Mouse (Mus musculus): ENCODE results near the gene Fam229a. TPM values are rescaled to one million over a fixed set of nuclear protein-coding genes. Genes with fewer than 3 reads are reported as not detected.

The Fam229a gene
- polyA plus RNA-seq, 2 experiments, result 0.44 to 0.54 TPM

GRCm38 (mm10) chr4:129540012-129540411 lies 49.0 kb downstream of the Fam229a start:
- Histone ChIP-seq H3K9ac (replicated peaks) (no peak overlapping the region), H3K36me3 (replicated peaks; ENCODE audit: control insufficient read depth, insufficient read depth, low read depth) (peaks cover 6% of the 10 kb centered on the region; the same call in 1 of the 2 replicates), H3K9me3 (ENCODE audit: control insufficient read depth, low read length) (no peaks in the 10 kb centered on the region), H3K27me3 (ENCODE audit: control insufficient read depth, insufficient read depth, low read length) (no peaks in the 10 kb centered on the region), H3K4me3 (ENCODE audit: insufficient read depth in 1 of 2, low read depth in 2 of 2, low read length in 2 of 2) (no peak overlapping the region), H3K4me1 (replicated peaks; ENCODE audit: control insufficient read depth in 2 of 2, insufficient read depth in 2 of 2, low read length in 1 of 2) (peaks cover 13 to 14% of the 10 kb centered on the region in 2 experiments), H3K4me2 (ENCODE audit: low read depth) (no peak overlapping the region; the same call in 1 of the 2 replicates), H3K27ac (no peak overlapping the region)
- 87% methylated on average over 6 of the region's 6 CpGs for WGBS (ENCODE audit: insufficient replicate concordance)
- ATAC-seq (ENCODE audit: insufficient read depth), result no peak
- no peak for DNase-seq (ENCODE audit: low read depth in 3 of 3, low spot score in 3 of 3)
- TF ChIP-seq CTCF (IDR thresholded peaks at IDR 0.05; ENCODE audit: low read depth) (peak; percentile 86), EP300 (IDR thresholded peaks at IDR 0.05; ENCODE audit: low read depth) (no peak)

Other genes starting within 250 kb of the Fam229a start
- 1.2 and 1.5 TPM in 2 replicates for gene C77080, start 229.8 kb upstream of the Fam229a start, polyA plus RNA-seq (2012; rRNA removed)
- 0.74 and 0.91 TPM in 2 replicates for gene C77080, start 229.8 kb upstream of the Fam229a start, polyA plus RNA-seq (2014; fragmentation: Nextera tagmentation; extraction: Ambion mirVana)
- gene Sync, start 203.6 kb upstream of the Fam229a start, polyA plus RNA-seq (2012; rRNA removed), result 0.01 and 0.03 TPM in 2 replicates
- 0.08 TPM in 1 of 2 replicates, not detected in the other for gene Sync, start 203.6 kb upstream of the Fam229a start, polyA plus RNA-seq (2014; fragmentation: Nextera tagmentation; extraction: Ambion mirVana)
- gene Rbbp4, start 155.8 kb upstream of the Fam229a start, polyA plus RNA-seq (2012; rRNA removed), result 45.8 and 60.8 TPM in 2 replicates
- 241 and 248 TPM in 2 replicates for gene Rbbp4, start 155.8 kb upstream of the Fam229a start, polyA plus RNA-seq (2014; fragmentation: Nextera tagmentation; extraction: Ambion mirVana)
- 22.3 and 24.5 TPM in 2 replicates for gene Zbtb8os, start 155.5 kb upstream of the Fam229a start, polyA plus RNA-seq (2012; rRNA removed)
- gene Zbtb8os, start 155.5 kb upstream of the Fam229a start, polyA plus RNA-seq (2014; fragmentation: Nextera tagmentation; extraction: Ambion mirVana), result 33.2 and 33.8 TPM in 2 replicates
- gene Zbtb8a, start 113.1 kb upstream of the Fam229a start, polyA plus RNA-seq (2012; rRNA removed), result 1.8 and 2.1 TPM in 2 replicates
- 0.41 and 1.1 TPM in 2 replicates for gene Zbtb8a, start 113.1 kb upstream of the Fam229a start, polyA plus RNA-seq (2014; fragmentation: Nextera tagmentation; extraction: Ambion mirVana)
- gene Zbtb8b, start 50.3 kb upstream of the Fam229a start, polyA plus RNA-seq (2012; rRNA removed), result 0.31 and 0.39 TPM in 2 replicates
- gene Zbtb8b, start 50.3 kb upstream of the Fam229a start, polyA plus RNA-seq (2014; fragmentation: Nextera tagmentation; extraction: Ambion mirVana), result 0.80 and 0.91 TPM in 2 replicates
- gene Bsdc1, start 29.6 kb upstream of the Fam229a start, polyA plus RNA-seq (2012; rRNA removed), result 30.5 and 34.7 TPM in 2 replicates
- 52.1 and 52.4 TPM in 2 replicates for gene Bsdc1, start 29.6 kb upstream of the Fam229a start, polyA plus RNA-seq (2014; fragmentation: Nextera tagmentation; extraction: Ambion mirVana)
- gene Tssk3, start 168 bp upstream of the Fam229a start, polyA plus RNA-seq (2012; rRNA removed), result not detected in 2 replicates
- gene Tssk3, start 168 bp upstream of the Fam229a start, polyA plus RNA-seq (2014; fragmentation: Nextera tagmentation; extraction: Ambion mirVana), result not detected in 2 replicates
- 30.6 and 34.8 TPM in 2 replicates for gene Marcksl1, start 22.4 kb downstream of the Fam229a start, polyA plus RNA-seq (2012; rRNA removed)
- gene Marcksl1, start 22.4 kb downstream of the Fam229a start, polyA plus RNA-seq (2014; fragmentation: Nextera tagmentation; extraction: Ambion mirVana), result 38.2 and 42.0 TPM in 2 replicates
- 59.4 and 76.5 TPM in 2 replicates for gene Hdac1, start 51.5 kb downstream of the Fam229a start, polyA plus RNA-seq (2012; rRNA removed)
- 107 and 114 TPM in 2 replicates for gene Hdac1, start 51.5 kb downstream of the Fam229a start, polyA plus RNA-seq (2014; fragmentation: Nextera tagmentation; extraction: Ambion mirVana)
- gene Lck, start 82.5 kb downstream of the Fam229a start, polyA plus RNA-seq (2012; rRNA removed), result 2.7 and 3.1 TPM in 2 replicates
- 3.9 TPM in 2 replicates for gene Lck, start 82.5 kb downstream of the Fam229a start, polyA plus RNA-seq (2014; fragmentation: Nextera tagmentation; extraction: Ambion mirVana)
- 7.6 TPM in 2 replicates for gene Fam167b, start 87.4 kb downstream of the Fam229a start, polyA plus RNA-seq (2012; rRNA removed)
- 5.4 and 5.8 TPM in 2 replicates for gene Fam167b, start 87.4 kb downstream of the Fam229a start, polyA plus RNA-seq (2014; fragmentation: Nextera tagmentation; extraction: Ambion mirVana)
- gene Eif3i, start 109.5 kb downstream of the Fam229a start, polyA plus RNA-seq (2012; rRNA removed), result 223 and 242 TPM in 2 replicates
- 201 and 225 TPM in 2 replicates for gene Eif3i, start 109.5 kb downstream of the Fam229a start, polyA plus RNA-seq (2014; fragmentation: Nextera tagmentation; extraction: Ambion mirVana)
- 78.5 and 84.2 TPM in 2 replicates for gene Tmem234, start 109.5 kb downstream of the Fam229a start, polyA plus RNA-seq (2012; rRNA removed)
- 108 and 129 TPM in 2 replicates for gene Tmem234, start 109.5 kb downstream of the Fam229a start, polyA plus RNA-seq (2014; fragmentation: Nextera tagmentation; extraction: Ambion mirVana)
- 0.28 and 0.47 TPM in 2 replicates for gene Dcdc2b, start 123.1 kb downstream of the Fam229a start, polyA plus RNA-seq (2012; rRNA removed)
- gene Dcdc2b, start 123.1 kb downstream of the Fam229a start, polyA plus RNA-seq (2014; fragmentation: Nextera tagmentation; extraction: Ambion mirVana), result 0.19 and 0.61 TPM in 2 replicates
- 6.2 and 8.8 TPM in 2 replicates for gene Iqcc, start 127.9 kb downstream of the Fam229a start, polyA plus RNA-seq (2012; rRNA removed)
- gene Iqcc, start 127.9 kb downstream of the Fam229a start, polyA plus RNA-seq (2014; fragmentation: Nextera tagmentation; extraction: Ambion mirVana), result 7.0 and 9.2 TPM in 2 replicates
- 5.7 and 12.0 TPM in 2 replicates for gene Ccdc28b, start 132.8 kb downstream of the Fam229a start, polyA plus RNA-seq (2012; rRNA removed)
- 11.0 and 12.4 TPM in 2 replicates for gene Ccdc28b, start 132.8 kb downstream of the Fam229a start, polyA plus RNA-seq (2014; fragmentation: Nextera tagmentation; extraction: Ambion mirVana)
- gene Txlna, start 149.9 kb downstream of the Fam229a start, polyA plus RNA-seq (2012; rRNA removed), result 12.2 and 17.0 TPM in 2 replicates
- gene Txlna, start 149.9 kb downstream of the Fam229a start, polyA plus RNA-seq (2014; fragmentation: Nextera tagmentation; extraction: Ambion mirVana), result 26.3 and 30.3 TPM in 2 replicates
- 8.9 and 10.1 TPM in 2 replicates for gene Kpna6, start 181.6 kb downstream of the Fam229a start, polyA plus RNA-seq (2012; rRNA removed)
- gene Kpna6, start 181.6 kb downstream of the Fam229a start, polyA plus RNA-seq (2014; fragmentation: Nextera tagmentation; extraction: Ambion mirVana), result 5.4 and 7.1 TPM in 2 replicates
- gene Tmem39b, start 205.6 kb downstream of the Fam229a start, polyA plus RNA-seq (2012; rRNA removed), result 9.3 and 11.3 TPM in 2 replicates
- gene Tmem39b, start 205.6 kb downstream of the Fam229a start, polyA plus RNA-seq (2014; fragmentation: Nextera tagmentation; extraction: Ambion mirVana), result 5.5 and 6.0 TPM in 2 replicates

Measured in liver, embryonic 14.5 days (tissue).